Mouse (Mus musculus) stomach, postnatal 0 days (tissue): ENCODE data around the gene Mtmr12. TPM values are rescaled to one million over a fixed set of nuclear protein-coding genes. Genes with fewer than 3 reads are reported as not detected.

Source experiments
- ATAC-seq: fragments of 200-750 bp; cut with Nextera tagmentation; 2 replicates; pipeline ENCODE4 v1.8.0; 2017; ENCODE audit not compliant: low FRiP score, low TSS enrichment
- DNase-seq: peaks from one replicate; pipeline ENCODE4 v3.0.0-alpha.2; 2016; ENCODE audit warnings: low spot score
- H3K27ac ChIP-seq: fragments of 300-500 bp; sonication (generic); replicated peaks from 2 replicates; pipeline ENCODE4 v1.5.1; 2014; ENCODE audit warnings: mild to moderate bottlenecking, control low read depth
- H3K27me3 ChIP-seq: fragments of 300-500 bp; sonication (generic); 2 replicates; pipeline ENCODE4 v1.6.1; 2014; ENCODE audit warnings: low read length; ENCODE audit not compliant: control insufficient read depth, insufficient read depth
- H3K36me3 ChIP-seq: fragments of 300-500 bp; sonication (generic); 2 replicates; pipeline ENCODE4 v1.6.1; 2014; ENCODE audit warnings: low read length, mixed read lengths; ENCODE audit not compliant: control insufficient read depth, insufficient read depth
- H3K4me1 ChIP-seq: fragments of 300-500 bp; sonication (generic); replicated peaks from 2 replicates; pipeline ENCODE4 v1.6.1; 2014; ENCODE audit warnings: antibody characterized with exemption; ENCODE audit not compliant: control insufficient read depth, insufficient read depth
- H3K4me2 ChIP-seq: fragments of 300-500 bp; sonication (generic); replicated peaks from 2 replicates; pipeline ENCODE4 v1.6.1; 2014; ENCODE audit warnings: low read depth, mild to moderate bottlenecking, control low read depth, moderate library complexity
- H3K4me3 ChIP-seq: fragments of 300-500 bp; sonication (generic); 2 replicates; pipeline ENCODE4 v1.5.1; 2014; ENCODE audit warnings: low read depth, low read length, control low read depth
- H3K9ac ChIP-seq: fragments of 300-500 bp; sonication (generic); 2 replicates; pipeline ENCODE4 v1.6.1; 2014; ENCODE audit warnings: mild to moderate bottlenecking, low read length, control low read depth, mixed read lengths
- H3K9me3 ChIP-seq: fragments of 300-500 bp; sonication (generic); 2 replicates; pipeline ENCODE4 v1.6.1; 2016; ENCODE audit warnings: low read length; ENCODE audit not compliant: control insufficient read depth
- CTCF ChIP-seq: IDR thresholded peaks from 2 replicates; pipeline ENCODE4 v1.5.1; 2016; ENCODE audit warnings: antibody characterized with exemption, low read depth, mild to moderate bottlenecking, moderate library complexity
- EP300 ChIP-seq: optimal IDR thresholded peaks from 2 replicates; pipeline ENCODE3; 2016; ENCODE audit warnings: antibody characterized with exemption
- WGBS: fragments of 180-500 bp; shearing (Covaris S2); extraction: QIAGEN DNeasy Blood & Tissue Kit; methylation state at CpG from one replicate; pipeline ENCODE4 v1.1.7; 2014; 5-methylcytosine and 5-hydroxymethylcytosine counted together
- polyA plus RNA-seq: library from polyadenylated mRNA; unstranded; fragments of >200 nt; fragmentation: Nextera tagmentation; extraction: Ambion mirVana; gene quantifications from 2 replicates; pipeline ENCODE4 v1.2.1, GENCODE M21; 2015

The Mtmr12 gene
- polyA plus RNA-seq, 1 experiment from 2014 or later: 6.8 TPM

DNA sequence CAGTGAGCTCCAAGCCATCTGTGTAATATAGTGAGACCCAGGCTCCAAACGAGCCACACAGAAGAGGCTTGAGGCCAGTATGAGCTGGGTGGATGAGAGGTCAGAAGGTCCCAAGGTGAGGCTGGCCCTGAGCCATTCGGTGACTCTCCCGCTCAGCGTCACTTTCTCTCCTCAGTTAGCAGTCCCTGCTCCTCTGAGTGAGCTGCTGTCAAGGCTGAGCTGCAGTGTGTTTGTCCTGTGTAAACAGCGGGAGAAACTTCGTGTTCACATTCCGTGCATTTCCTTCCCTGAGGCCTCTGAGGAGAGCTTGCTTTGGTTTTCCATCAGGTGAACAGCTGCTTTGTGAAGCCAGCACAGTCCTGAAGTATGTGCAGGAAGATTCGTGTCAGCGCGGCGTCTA, 27.6 kb downstream of the Mtmr12 start:
- ATAC-seq (peak; percentile 85), DNase-seq (peak; percentile 73)
- Histone ChIP-seq H3K36me3 (peaks cover 9% of the 10 kb centered on the region), H3K27me3 (no peaks in the 10 kb centered on the region), H3K4me1 (0 out of 2 replicates have a peak, but pooled peaks cover 4% of the 10 kb centered on the region), H3K27ac (peak overlapping the region; percentile 69), H3K9ac (peak overlapping the region; percentile 35; the same call in 1 of the 2 replicates), H3K4me3 (no peak overlapping the region), H3K9me3 (no peaks in the 10 kb centered on the region), H3K4me2 (no peak overlapping the region)
- TF ChIP-seq EP300 (no peak), CTCF (no peak)
- WGBS: 28% methylated on average over 11 of the region's 11 CpGs

DNA sequence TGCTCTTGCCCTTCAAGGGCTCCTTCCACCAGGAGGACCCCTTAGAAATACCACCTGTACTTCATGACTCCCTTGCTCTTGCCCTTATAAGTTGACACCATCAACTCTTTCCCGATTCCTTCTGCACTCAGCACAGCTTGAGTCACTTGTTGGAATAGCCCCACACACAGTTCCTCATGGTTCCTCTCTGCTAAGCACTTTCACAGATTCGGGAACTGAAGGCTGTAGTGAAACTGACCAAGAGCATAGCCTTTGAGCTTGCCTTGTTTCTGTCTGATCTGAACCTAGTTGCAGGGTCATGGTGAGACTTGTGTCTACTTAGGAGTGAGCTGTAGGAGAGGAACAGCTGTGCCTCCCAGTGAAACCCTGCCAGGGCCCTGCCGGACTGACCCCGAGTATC, 28.2 kb downstream of the Mtmr12 start:
- no peak for TF ChIP-seq CTCF
- TF ChIP-seq EP300: no peak
- H3K4me2 ChIP-seq: no peak overlapping the region
- DNase-seq (no peak), ATAC-seq (no peak)
- no peak overlapping the region for H3K9ac ChIP-seq
- no peaks in the 10 kb centered on the region for H3K27me3 ChIP-seq
- 0 out of 2 replicates have a peak, but pooled peaks cover 4% of the 10 kb centered on the region for H3K4me1 ChIP-seq
- H3K27ac ChIP-seq: peak overlapping the region; percentile 69; the same call in 1 of the 2 replicates
- H3K36me3 ChIP-seq: peaks cover 10% of the 10 kb centered on the region
- H3K9me3 ChIP-seq: no peaks in the 10 kb centered on the region
- H3K4me3 ChIP-seq: no peak overlapping the region
- 77% methylated on average over 4 of the region's 4 CpGs for WGBS

GRCm38 (mm10) chr15:12235559-12235958, 30.7 kb downstream of the Mtmr12 start:
- H3K27me3 ChIP-seq: no peaks in the 10 kb centered on the region
- no peak overlapping the region for H3K4me3 ChIP-seq
- TF ChIP-seq EP300: no peak
- no peak for TF ChIP-seq CTCF
- 0 out of 2 replicates have a peak, but pooled peaks cover 2% of the 10 kb centered on the region for H3K4me1 ChIP-seq
- peaks cover 20% of the 10 kb centered on the region for H3K36me3 ChIP-seq
- H3K27ac ChIP-seq: no peak overlapping the region
- DNase-seq (no peak), ATAC-seq (no peak)
- H3K9ac ChIP-seq: no peak overlapping the region
- H3K4me2 ChIP-seq: no peak overlapping the region
- 55% methylated on average over 1 of the region's 1 CpGs for WGBS
- no peaks in the 10 kb centered on the region for H3K9me3 ChIP-seq

- ATAC-seq (no peak), DNase-seq (no peak)
- peaks cover 20% of the 10 kb centered on the region for H3K36me3 ChIP-seq
- no peak overlapping the region for H3K4me3 ChIP-seq
- 83% methylated on average over 4 of the region's 4 CpGs for WGBS
- no peak overlapping the region for H3K9ac ChIP-seq
- no peak overlapping the region for H3K4me2 ChIP-seq
- H3K4me1 ChIP-seq: 0 out of 2 replicates have a peak, but pooled peaks cover 2% of the 10 kb centered on the region
- no peaks in the 10 kb centered on the region for H3K9me3 ChIP-seq
- H3K27me3 ChIP-seq: no peaks in the 10 kb centered on the region
- H3K27ac ChIP-seq: no peak overlapping the region
- TF ChIP-seq CTCF: no peak
- TF ChIP-seq EP300: no peak
Measured at GRCm38 (mm10) chr15:12235983-12236382, 31.2 kb downstream of the Mtmr12 start.

- no peak overlapping the region for H3K27ac ChIP-seq
- no peak for ATAC-seq
- H3K9ac ChIP-seq: no peak overlapping the region
- H3K27me3 ChIP-seq: no peaks in the 10 kb centered on the region
- H3K4me2 ChIP-seq: no peak overlapping the region
- WGBS: 86% methylated on average over 2 of the region's 2 CpGs
- no peaks in the 10 kb centered on the region for H3K9me3 ChIP-seq
- TF ChIP-seq EP300: no peak
- no peak for TF ChIP-seq CTCF
- H3K4me3 ChIP-seq: no peak overlapping the region
- H3K36me3 ChIP-seq: peaks cover 20% of the 10 kb centered on the region
- 0 out of 2 replicates have a peak, but pooled peaks cover 2% of the 10 kb centered on the region for H3K4me1 ChIP-seq
- DNase-seq: no peak
Measured at GRCm38 (mm10) chr15:12236961-12237360, 32.1 kb downstream of the Mtmr12 start.

- DNase-seq: no peak
- H3K4me1 ChIP-seq: no peaks in the 10 kb centered on the region
- TF ChIP-seq EP300 (no peak), CTCF (no peak)
- H3K36me3 ChIP-seq: peaks cover 20% of the 10 kb centered on the region
- H3K9ac ChIP-seq: no peak overlapping the region
- no peak overlapping the region for H3K4me2 ChIP-seq
- H3K27me3 ChIP-seq: no peaks in the 10 kb centered on the region
- 64% methylated on average over 4 of the region's 4 CpGs for WGBS
- no peaks in the 10 kb centered on the region for H3K9me3 ChIP-seq
- no peak overlapping the region for H3K4me3 ChIP-seq
- H3K27ac ChIP-seq: no peak overlapping the region
- no peak for ATAC-seq
Measured at GRCm38 (mm10) chr15:12237539-12237938, 32.7 kb downstream of the Mtmr12 start.
